Mouse (Mus musculus): ENCODE measurements at regions not wholly inside any gene's neighbourhood (a gene's known extent, or its start where the extent isn't known, plus 50 kb on each side); places are given as distances from the start of the nearest gene placed in this dataset.

DNA sequence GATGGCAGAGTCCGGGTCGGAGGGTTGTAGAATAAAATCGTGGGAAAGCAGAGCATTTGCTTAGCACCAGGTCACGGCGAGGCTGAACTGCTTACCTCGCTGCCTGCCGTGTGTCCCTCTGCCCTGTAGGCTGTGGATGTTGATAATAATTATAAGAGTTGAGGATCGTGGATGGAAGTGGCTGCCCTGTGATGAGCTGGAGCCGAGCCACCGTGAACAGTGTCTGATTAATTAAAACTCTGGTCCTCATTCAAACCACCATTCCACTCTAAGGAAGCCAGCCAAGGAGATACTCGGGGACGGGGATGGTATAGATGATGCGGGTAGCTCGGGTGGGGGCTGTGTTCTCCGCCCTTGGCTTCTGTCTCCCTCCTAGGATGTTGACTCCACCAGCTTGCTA lies 70.1 kb upstream of the Stt3b start:
- TF ChIP-seq CTCF (IDR thresholded peaks at IDR 0.05; ENCODE audit: borderline replicate concordance, extremely low read depth, insufficient read depth, insufficient read length) (no peak), POLR2A (IDR thresholded peaks at IDR 0.05; ENCODE audit: borderline replicate concordance, extremely low read depth, insufficient read depth, insufficient read length, poor library complexity, severe bottlenecking) (no peak)
